Mouse (Mus musculus) embryonic facial prominence, embryonic 13.5 days (tissue): ENCODE measurements at regions not wholly inside any gene's neighbourhood (a gene's known extent, or its start where the extent isn't known, plus 50 kb on each side); places are given as distances from the start of the nearest gene placed in this dataset.

Experiments
- ATAC-seq: fragments of 200-750 bp; cut with Nextera tagmentation; 2 replicates; pipeline ENCODE4 v1.8.0; 2017; ENCODE audit warnings: low read depth; ENCODE audit not compliant: insufficient number of reproducible peaks, insufficient read depth, low FRiP score, low TSS enrichment
- H3K27ac ChIP-seq: fragments of 300-500 bp; sonication (generic); 2 replicates; pipeline ENCODE4 v1.5.1; 2015; ENCODE audit warnings: moderate library complexity, mild to moderate bottlenecking, inconsistent platforms
- H3K27me3 ChIP-seq: fragments of 300-500 bp; sonication (generic); 2 replicates; pipeline ENCODE4 v1.6.1; 2015; ENCODE audit warnings: mild to moderate bottlenecking, inconsistent platforms
- H3K36me3 ChIP-seq: fragments of 300-500 bp; sonication (generic); 2 replicates; pipeline ENCODE4 v1.6.1; 2015; ENCODE audit warnings: mild to moderate bottlenecking, inconsistent platforms
- H3K4me1 ChIP-seq: fragments of 300-500 bp; sonication (generic); 2 replicates; pipeline ENCODE4 v1.6.1; 2015; ENCODE audit warnings: inconsistent platforms
- H3K4me2 ChIP-seq: fragments of 300-500 bp; sonication (generic); 2 replicates; pipeline ENCODE4 v1.6.1; 2015; ENCODE audit warnings: moderate library complexity, mild to moderate bottlenecking, inconsistent platforms
- H3K4me3 ChIP-seq: fragments of 300-500 bp; sonication (generic); 2 replicates; pipeline ENCODE4 v1.5.1; 2015; ENCODE audit warnings: mild to moderate bottlenecking, inconsistent platforms
- H3K9ac ChIP-seq: fragments of 300-500 bp; sonication (generic); 2 replicates; pipeline ENCODE4 v1.6.1; 2015; ENCODE audit warnings: mild to moderate bottlenecking, inconsistent platforms
- H3K9me3 ChIP-seq: fragments of 300-500 bp; sonication (generic); 2 replicates; pipeline ENCODE4 v1.6.1; 2016; ENCODE audit warnings: inconsistent platforms
- WGBS: fragments of 180-500 bp; shearing (Covaris S2); methylation state at CpG from one replicate; pipeline ENCODE4 v1.1.7; 2015; ENCODE audit warnings: mixed read lengths; 5-methylcytosine and 5-hydroxymethylcytosine counted together

DNA sequence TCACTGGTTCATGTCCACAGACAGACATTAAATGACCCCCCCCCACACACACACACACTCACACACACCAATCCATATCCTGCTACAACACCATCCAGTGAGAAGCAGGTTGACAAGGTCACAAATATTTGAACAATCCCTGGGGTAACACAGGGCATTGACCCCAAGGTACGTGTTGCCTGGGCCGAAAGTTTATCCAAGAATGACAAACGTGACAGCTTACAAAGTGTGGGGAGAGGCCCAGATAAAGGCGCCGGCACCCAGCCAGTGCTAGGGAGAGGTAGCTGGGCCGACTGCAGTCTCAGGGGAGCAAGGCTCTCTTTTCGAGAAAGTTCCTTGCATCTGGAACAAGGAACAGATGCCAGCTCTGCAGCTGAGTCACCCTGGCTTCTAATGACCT is 337.8 kb upstream of the Tbx3 start:
- no peak overlapping the region for H3K4me2 ChIP-seq
- no peaks in the 10 kb centered on the region for H3K27me3 ChIP-seq
- no peak for ATAC-seq
- H3K9ac ChIP-seq = no peak overlapping the region
- WGBS = 61% methylated on average over 7 of the region's 7 CpGs
- no peaks in the 10 kb centered on the region for H3K4me1 ChIP-seq
- no peaks in the 10 kb centered on the region for H3K36me3 ChIP-seq
- no peaks in the 10 kb centered on the region for H3K9me3 ChIP-seq
- H3K27ac ChIP-seq = no peak overlapping the region
- no peak overlapping the region for H3K4me3 ChIP-seq

- Histone ChIP-seq H3K4me2 (no peak overlapping the region), H3K36me3 (no peaks in the 10 kb centered on the region), H3K4me1 (0 out of 2 replicates have a peak, but pooled peaks cover 3% of the 10 kb centered on the region), H3K9me3 (no peaks in the 10 kb centered on the region), H3K27ac (no peak overlapping the region), H3K4me3 (no peak overlapping the region), H3K9ac (no peak overlapping the region), H3K27me3 (no peaks in the 10 kb centered on the region)
- WGBS = 97% methylated on average over 2 of the region's 2 CpGs
- no peak for ATAC-seq
Measured at GRCm38 (mm10) chr5:119335211-119335610, 335.3 kb upstream of the Tbx3 start.

GRCm38 (mm10) chr5:119335979-119336378 is 334.5 kb upstream of the Tbx3 start:
- ATAC-seq = no peak
- Histone ChIP-seq H3K9ac (no peak overlapping the region), H3K4me1 (0 out of 2 replicates have a peak, but pooled peaks cover 3% of the 10 kb centered on the region), H3K36me3 (no peaks in the 10 kb centered on the region), H3K9me3 (no peaks in the 10 kb centered on the region), H3K4me2 (no peak overlapping the region), H3K27me3 (no peaks in the 10 kb centered on the region), H3K27ac (no peak overlapping the region), H3K4me3 (no peak overlapping the region)
- WGBS = 82% methylated on average over 6 of the region's 6 CpGs

GRCm38 (mm10) chr5:119337739-119338138 is 332.7 kb upstream of the Tbx3 start:
- 95% methylated on average over 4 of the region's 4 CpGs for WGBS
- Histone ChIP-seq H3K9ac (no peak overlapping the region), H3K4me1 (0 out of 2 replicates have a peak, but pooled peaks cover 3% of the 10 kb centered on the region), H3K36me3 (no peaks in the 10 kb centered on the region), H3K4me3 (no peak overlapping the region), H3K27me3 (no peaks in the 10 kb centered on the region), H3K9me3 (no peaks in the 10 kb centered on the region), H3K4me2 (no peak overlapping the region), H3K27ac (no peak overlapping the region)
- no peak for ATAC-seq

DNA sequence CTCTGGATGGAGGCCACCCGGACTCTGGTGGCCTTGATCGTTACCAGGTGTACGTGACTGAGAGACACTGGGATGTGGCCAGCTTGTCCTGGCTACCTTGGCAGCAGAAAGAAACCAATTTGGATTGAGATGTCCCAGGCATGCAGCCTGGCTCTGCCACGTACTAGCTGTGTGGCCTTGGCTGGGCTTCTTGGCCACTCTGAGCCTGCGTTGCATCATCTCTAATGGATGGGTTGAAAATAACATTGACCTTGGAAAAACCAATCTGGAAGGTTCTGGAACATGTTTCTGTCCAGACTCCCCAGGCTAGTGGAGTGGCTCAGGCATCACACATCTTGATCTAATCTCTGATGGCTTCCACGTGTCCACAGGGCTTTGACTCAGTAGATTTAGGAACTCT is 331.8 kb upstream of the Tbx3 start:
- H3K27me3 ChIP-seq = no peaks in the 10 kb centered on the region
- no peak overlapping the region for H3K9ac ChIP-seq
- no peaks in the 10 kb centered on the region for H3K9me3 ChIP-seq
- WGBS = 92% methylated on average over 6 of the region's 6 CpGs
- H3K4me3 ChIP-seq = no peak overlapping the region
- 0 out of 2 replicates have a peak, but pooled peaks cover 3% of the 10 kb centered on the region for H3K4me1 ChIP-seq
- no peaks in the 10 kb centered on the region for H3K36me3 ChIP-seq
- H3K4me2 ChIP-seq = no peak overlapping the region
- no peak for ATAC-seq
- no peak overlapping the region for H3K27ac ChIP-seq

GRCm38 (mm10) chr5:119348303-119348702 is 322.2 kb upstream of the Tbx3 start:
- H3K27me3 ChIP-seq = no peaks in the 10 kb centered on the region

DNA sequence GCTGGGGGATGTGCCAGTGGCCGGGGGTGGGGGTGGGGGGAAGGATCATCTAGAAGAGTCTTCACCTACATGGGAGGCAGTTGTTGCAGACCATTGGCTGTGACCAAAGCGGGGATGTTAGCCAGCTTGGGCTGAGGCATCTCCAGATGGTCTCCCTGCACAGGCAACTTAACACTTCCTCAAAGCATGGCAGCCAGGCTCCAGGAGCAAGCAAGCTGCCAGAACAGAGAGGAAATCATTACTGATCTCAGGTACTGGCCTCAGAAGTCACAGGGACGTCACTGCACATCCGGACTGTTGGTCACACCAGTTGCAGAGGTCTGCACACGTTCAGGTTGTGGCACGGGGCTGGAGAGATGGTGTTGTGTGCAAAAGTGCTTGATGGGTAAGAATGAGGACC is 321.1 kb upstream of the Tbx3 start:
- no peak overlapping the region for H3K27ac ChIP-seq
- no peak for ATAC-seq
- 78% methylated on average over 6 of the region's 6 CpGs for WGBS
- no peak overlapping the region for H3K4me3 ChIP-seq
- no peaks in the 10 kb centered on the region for H3K36me3 ChIP-seq
- H3K27me3 ChIP-seq = no peaks in the 10 kb centered on the region
- no peak overlapping the region for H3K9ac ChIP-seq
- no peaks in the 10 kb centered on the region for H3K4me1 ChIP-seq
- no peaks in the 10 kb centered on the region for H3K9me3 ChIP-seq
- H3K4me2 ChIP-seq = no peak overlapping the region

More at GRCm38 (mm10) chr5:119348303-119348702, 322.2 kb upstream of the Tbx3 start:
- Histone ChIP-seq H3K27ac (no peak overlapping the region), H3K4me2 (no peak overlapping the region), H3K9me3 (no peaks in the 10 kb centered on the region), H3K4me1 (no peaks in the 10 kb centered on the region), H3K9ac (no peak overlapping the region), H3K36me3 (no peaks in the 10 kb centered on the region), H3K4me3 (no peak overlapping the region)
- 57% methylated on average over 4 of the region's 4 CpGs for WGBS
- no peak for ATAC-seq

- 51% methylated on average over 8 of the region's 8 CpGs for WGBS
- no peaks in the 10 kb centered on the region for H3K36me3 ChIP-seq
- H3K4me2 ChIP-seq = no peak overlapping the region
- no peak for ATAC-seq
- H3K27me3 ChIP-seq = no peaks in the 10 kb centered on the region
- no peak overlapping the region for H3K9ac ChIP-seq
- no peak overlapping the region for H3K4me3 ChIP-seq
- H3K9me3 ChIP-seq = no peaks in the 10 kb centered on the region
- H3K4me1 ChIP-seq = no peaks in the 10 kb centered on the region
- H3K27ac ChIP-seq = no peak overlapping the region
Measured at GRCm38 (mm10) chr5:119350325-119350915, 320.0 kb upstream of the Tbx3 start.

GRCm38 (mm10) chr5:119355471-119355870 is 315.0 kb upstream of the Tbx3 start:
- no peaks in the 10 kb centered on the region; the same call in 1 of the 2 replicates for H3K9me3 ChIP-seq
- H3K4me3 ChIP-seq = no peak overlapping the region
- H3K9ac ChIP-seq = no peak overlapping the region
- no peaks in the 10 kb centered on the region for H3K27me3 ChIP-seq
- H3K36me3 ChIP-seq = no peaks in the 10 kb centered on the region
- WGBS = 92% methylated on average over 10 of the region's 10 CpGs
- no peak overlapping the region for H3K27ac ChIP-seq
- ATAC-seq = no peak
- no peak overlapping the region for H3K4me2 ChIP-seq
- peaks cover 6% of the 10 kb centered on the region; the same call in 1 of the 2 replicates for H3K4me1 ChIP-seq

DNA sequence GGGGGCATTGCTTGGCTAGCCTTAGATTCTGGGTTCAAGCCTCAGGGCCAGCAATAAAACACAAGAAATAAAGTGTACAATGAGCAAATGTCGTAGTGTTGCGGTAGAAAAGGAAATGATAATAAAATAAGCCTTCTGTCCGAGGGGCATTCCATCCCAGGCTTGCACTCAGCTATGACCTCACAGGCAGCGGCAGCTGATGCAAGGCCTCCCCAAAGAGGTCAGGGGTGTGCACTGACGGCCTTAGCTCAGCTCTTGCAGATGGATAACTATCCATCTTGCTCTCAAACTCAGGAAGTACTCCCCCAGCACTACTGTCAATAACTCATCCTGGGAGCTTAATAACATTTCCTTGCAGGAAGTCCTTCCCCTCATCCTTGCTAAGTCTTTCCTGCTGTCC is 314.4 kb upstream of the Tbx3 start:
- no peak for ATAC-seq
- H3K27me3 ChIP-seq = no peaks in the 10 kb centered on the region
- H3K4me2 ChIP-seq = no peak overlapping the region
- H3K9ac ChIP-seq = no peak overlapping the region
- H3K9me3 ChIP-seq = no peaks in the 10 kb centered on the region; the same call in 1 of the 2 replicates
- no peak overlapping the region for H3K27ac ChIP-seq
- H3K36me3 ChIP-seq = no peaks in the 10 kb centered on the region
- H3K4me3 ChIP-seq = no peak overlapping the region
- H3K4me1 ChIP-seq = peaks cover 6% of the 10 kb centered on the region; the same call in 1 of the 2 replicates
- WGBS = 78% methylated on average over 5 of the region's 5 CpGs

DNA sequence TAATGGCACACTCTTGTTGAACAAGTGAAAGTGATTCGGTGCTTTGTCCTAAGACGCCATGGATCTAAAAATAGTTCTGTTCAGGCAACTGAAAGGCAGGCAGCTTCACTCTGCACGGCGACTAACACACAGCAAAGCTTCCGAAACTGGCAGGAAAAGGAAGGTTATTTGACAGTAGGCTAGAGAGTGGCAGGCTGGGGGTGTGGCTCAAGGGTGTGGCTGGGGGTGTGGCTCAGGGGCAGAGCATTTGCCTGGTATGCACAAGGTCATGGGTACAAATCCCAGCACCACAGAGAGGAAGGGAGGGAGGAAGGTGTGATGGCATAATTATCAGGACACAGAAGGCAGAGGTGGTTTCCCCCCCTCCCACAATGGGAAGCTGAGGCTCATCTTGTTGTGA is 310.8 kb upstream of the Tbx3 start:
- no peaks in the 10 kb centered on the region; the same call in 1 of the 2 replicates for H3K9me3 ChIP-seq
- H3K4me3 ChIP-seq = no peak overlapping the region
- H3K4me1 ChIP-seq = peaks cover 6% of the 10 kb centered on the region; the same call in 1 of the 2 replicates
- 48% methylated on average over 5 of the region's 5 CpGs for WGBS
- H3K36me3 ChIP-seq = no peaks in the 10 kb centered on the region
- H3K27me3 ChIP-seq = no peaks in the 10 kb centered on the region
- ATAC-seq = no peak
- no peak overlapping the region for H3K27ac ChIP-seq
- no peak overlapping the region for H3K4me2 ChIP-seq
- no peak overlapping the region for H3K9ac ChIP-seq

GRCm38 (mm10) chr5:119360351-119360750 is 310.1 kb upstream of the Tbx3 start:
- no peak overlapping the region for H3K9ac ChIP-seq
- H3K4me2 ChIP-seq = no peak overlapping the region
- ATAC-seq = no peak
- H3K4me3 ChIP-seq = no peak overlapping the region
- H3K27me3 ChIP-seq = no peaks in the 10 kb centered on the region
- WGBS = 90% methylated on average over 2 of the region's 2 CpGs
- H3K4me1 ChIP-seq = peaks cover 6% of the 10 kb centered on the region; the same call in 1 of the 2 replicates
- no peak overlapping the region for H3K27ac ChIP-seq
- H3K36me3 ChIP-seq = no peaks in the 10 kb centered on the region
- no peaks in the 10 kb centered on the region; the same call in 1 of the 2 replicates for H3K9me3 ChIP-seq
